Mouse (Mus musculus) yolk sac, embryonic 10.5 days (tissue): ENCODE results near the gene Timd2.
"Not testable (repeated sequence)": the region's sequence is repeated elsewhere in the genome, so short reads cannot be mapped to it uniquely, and the experiment has no call there.

ENCODE experiments used
- DNase-seq: peaks from one replicate; pipeline ENCODE4 v3.0.0-alpha.2; 2017; ENCODE audit warnings: low spot score

Gene Timd2

GRCm38 (mm10) chr11:46665599-46666522, 41.0 kb downstream of the Timd2 start:
- DNase-seq, result peak; percentile 9

GRCm38 (mm10) chr11:46663215-46663614, 43.6 kb downstream of the Timd2 start:
- DNase-seq, result no peak

- DNase-seq, result no peak
These were observed 54.4 kb downstream of the Timd2 start for GRCm38 (mm10) chr11:46652476-46652875.

DNA sequence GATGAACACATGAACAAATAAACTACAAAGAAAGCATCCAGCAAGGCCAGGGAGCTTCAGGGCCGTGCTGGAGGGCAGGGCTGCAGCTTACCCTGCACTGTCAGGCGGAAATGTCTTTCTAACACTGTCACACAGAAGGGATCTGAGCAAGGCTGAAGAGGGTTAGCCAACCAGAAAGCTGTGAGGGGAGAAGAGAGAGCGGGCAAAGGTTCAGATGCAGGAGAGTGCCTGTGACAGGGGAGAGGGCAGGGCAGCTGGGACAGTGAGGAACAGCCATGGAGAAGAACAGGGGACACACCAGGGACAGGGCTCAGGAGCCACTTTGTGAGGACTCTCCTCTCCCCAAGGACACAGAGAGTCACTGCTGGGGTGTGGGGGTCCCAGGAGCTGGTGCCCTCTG, 57.2 kb downstream of the Timd2 start:
- DNase-seq, result not testable (repeated sequence)

DNA sequence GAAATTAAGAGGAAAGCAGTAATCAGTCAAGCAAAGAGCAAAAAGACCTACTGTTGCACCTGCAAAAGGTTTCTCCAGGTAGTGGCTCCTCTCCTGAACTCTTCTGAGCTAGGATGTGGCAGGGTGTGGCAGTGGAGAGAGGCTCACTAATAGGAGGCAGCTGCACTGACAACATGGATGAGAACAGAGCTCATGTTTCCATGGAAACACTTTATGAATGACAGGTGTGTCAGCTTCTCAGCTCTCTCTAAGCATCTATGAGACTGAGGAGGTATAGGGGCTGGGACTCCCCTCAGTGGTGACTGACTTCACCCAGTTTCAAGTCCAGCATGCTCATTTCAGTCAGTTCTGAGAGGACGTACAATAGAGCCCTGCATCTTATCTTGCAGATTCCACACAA, 62.0 kb downstream of the Timd2 start:
- no peak for DNase-seq

GRCm38 (mm10) chr11:46636568-46636967, 70.3 kb downstream of the Timd2 start:
- DNase-seq, result no peak

- not testable (repeated sequence) for DNase-seq
These were observed 71.3 kb downstream of the Timd2 start for GRCm38 (mm10) chr11:46635516-46635915.

DNA sequence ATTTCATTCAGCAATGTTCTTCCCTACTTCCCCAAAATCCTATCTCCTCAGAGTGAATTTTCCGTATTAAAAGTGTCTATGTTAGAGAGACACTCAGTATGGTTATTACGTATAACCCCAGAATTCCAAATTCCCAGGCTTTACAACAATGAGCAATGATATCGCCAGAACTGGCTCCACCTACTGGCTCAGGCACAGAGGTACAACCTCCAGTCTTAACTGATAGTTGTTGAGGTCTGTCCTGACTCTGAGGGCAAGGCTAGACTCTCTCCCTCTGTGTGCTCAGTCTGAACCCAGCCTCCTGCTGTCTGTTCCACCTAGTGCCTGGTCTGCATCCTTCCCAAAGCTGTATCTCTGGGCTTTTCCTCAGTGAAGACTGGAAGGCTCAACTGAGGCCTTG, 75.2 kb downstream of the Timd2 start:
- DNase-seq, result no peak

- no peak for DNase-seq
These were observed 77.6 kb downstream of the Timd2 start, which contains the start of gene Dppa1 for GRCm38 (mm10) chr11:46629211-46629795. Gene Dppa1, minus strand, starts transcription at chr11:46629261.

- DNase-seq, result no peak
These were observed 86.3 kb downstream of the Timd2 start for GRCm38 (mm10) chr11:46620414-46621168.

DNA sequence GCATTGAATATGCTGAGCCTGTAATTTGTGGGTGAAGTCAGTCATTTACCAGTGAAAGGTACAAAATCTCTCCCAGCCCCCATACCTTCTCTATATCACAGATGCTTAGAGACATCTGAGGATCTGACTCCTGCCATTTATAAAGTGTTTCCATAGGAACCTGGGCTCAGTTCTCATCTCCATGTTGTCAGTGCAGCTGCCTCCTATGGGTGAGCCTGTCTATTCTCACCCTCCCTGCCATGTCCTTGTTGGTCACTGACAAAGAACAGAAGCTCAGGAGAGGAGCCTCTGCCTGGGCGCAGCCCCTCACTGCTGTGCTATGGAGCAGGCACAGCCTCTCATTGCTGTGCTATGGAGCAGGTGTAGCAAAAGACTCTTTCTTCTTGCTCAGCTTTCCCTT, 86.9 kb downstream of the Timd2 start:
- no peak for DNase-seq
